Mouse (Mus musculus) adrenal gland, adult 8-10 months (tissue): ENCODE results near the gene Foxc1. TPM values are rescaled to one million over a fixed set of nuclear protein-coding genes. Genes with fewer than 3 reads are reported as not detected.
A peak's percentile ranks its signal among the peaks of the same experiment; 100 is the strongest.

ENCODE experiments used
- DNase-seq: peaks from one replicate; pipeline ENCODE4 v3.0.0; 2022
- total RNA-seq, 4 experiments: library from RNA; stranded (reverse); gene quantifications; 2 replicates each; pipeline ENCODE4 v1.2.4; 2022

Foxc1 gene
- total RNA-seq = 1 to 10 TPM; 4.8 to 9.0 (median 7.3) TPM

DNA sequence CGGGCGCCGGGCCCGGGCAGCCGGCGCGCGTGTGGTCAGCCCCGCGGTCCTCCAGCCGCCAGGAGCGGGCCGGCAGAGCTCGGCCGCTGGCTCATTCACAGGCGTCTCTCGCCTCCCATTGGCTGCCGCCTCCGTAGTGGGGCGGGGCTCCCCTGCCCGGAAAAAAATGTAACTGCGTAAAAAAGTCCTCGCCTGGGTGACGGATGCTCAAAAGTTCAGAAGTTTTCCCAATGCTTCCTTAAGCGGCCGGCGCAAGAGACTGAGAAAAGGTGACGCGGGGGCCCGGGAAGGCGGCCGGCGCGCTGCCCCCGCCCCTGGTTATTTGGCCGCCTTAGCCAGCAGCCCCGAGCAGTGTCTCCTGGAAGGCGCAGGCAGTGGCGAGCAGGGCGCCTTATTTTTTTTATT is at the start of gene Foxc1:
Foxc1 (plus strand) TSS at position 206 of the 405 bp plus-strand sequence.
- DNase-seq = peak; percentile 91

- DNase-seq = no peak
Observed at GRCm38 (mm10) chr13:31760411-31760810, 46.0 kb upstream of the Foxc1 start.

GRCm38 (mm10) chr13:31761057-31761456 is 45.4 kb upstream of the Foxc1 start:
- DNase-seq = no peak

- DNase-seq = no peak
Observed at GRCm38 (mm10) chr13:31764419-31764818, 42.0 kb upstream of the Foxc1 start.

DNA sequence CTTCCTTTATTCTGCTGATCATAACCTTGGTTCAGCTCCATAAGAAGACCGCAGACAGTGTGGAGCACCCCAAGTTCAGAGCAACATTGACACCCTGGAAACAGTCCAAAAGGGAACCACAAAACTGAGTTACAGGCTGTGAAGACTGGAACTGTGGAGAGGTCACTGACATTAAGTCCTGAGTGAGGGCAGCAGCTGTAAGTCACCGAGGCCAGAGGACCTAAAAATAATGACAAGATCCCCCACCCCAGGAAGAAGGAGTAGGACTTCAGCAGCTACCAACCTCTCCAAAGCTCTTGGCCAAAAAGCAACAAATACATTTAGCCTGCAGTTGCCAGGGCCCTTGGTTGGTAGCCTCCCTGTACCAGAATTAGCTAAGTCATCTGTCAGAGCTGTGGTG is 40.9 kb upstream of the Foxc1 start:
- DNase-seq = no peak

GRCm38 (mm10) chr13:31772882-31773281 is 33.6 kb upstream of the Foxc1 start:
- no peak for DNase-seq

- no peak for DNase-seq
Observed at GRCm38 (mm10) chr13:31775762-31776161, 30.7 kb upstream of the Foxc1 start.

DNA sequence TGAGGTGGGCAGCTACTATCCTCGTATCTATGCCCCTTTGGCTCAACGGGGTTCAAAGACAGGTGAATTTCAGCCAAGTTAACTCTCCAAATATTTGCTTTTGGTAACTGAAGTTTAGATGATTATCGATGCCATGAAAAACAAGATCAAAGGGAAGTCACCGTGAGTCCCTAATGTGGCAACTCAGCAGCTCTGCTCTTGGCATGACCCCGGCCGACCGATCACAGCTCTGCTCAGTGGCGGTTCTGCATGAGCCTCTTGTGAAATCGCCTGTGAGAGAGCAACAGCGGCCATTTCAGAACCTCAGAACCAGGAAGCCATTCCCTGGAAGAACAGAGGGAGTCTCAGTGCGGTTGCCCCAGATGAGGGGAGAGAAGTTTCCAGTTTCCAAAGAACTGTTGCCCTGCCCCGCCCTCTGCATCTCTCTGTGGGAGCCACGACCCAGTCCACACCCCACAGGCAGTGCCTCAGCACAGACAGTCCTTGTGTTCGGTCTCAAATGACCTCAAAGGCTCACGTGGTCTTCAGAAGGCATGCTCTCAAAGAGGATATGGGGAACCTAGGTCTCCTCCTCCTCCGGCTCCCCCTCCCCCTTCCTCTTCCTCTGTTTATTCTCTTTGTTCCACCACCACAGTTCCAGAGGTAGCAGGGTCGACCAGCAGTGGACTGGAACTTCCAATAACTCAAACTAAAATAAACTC is 27.0 kb upstream of the Foxc1 start:
- no peak for DNase-seq

DNA sequence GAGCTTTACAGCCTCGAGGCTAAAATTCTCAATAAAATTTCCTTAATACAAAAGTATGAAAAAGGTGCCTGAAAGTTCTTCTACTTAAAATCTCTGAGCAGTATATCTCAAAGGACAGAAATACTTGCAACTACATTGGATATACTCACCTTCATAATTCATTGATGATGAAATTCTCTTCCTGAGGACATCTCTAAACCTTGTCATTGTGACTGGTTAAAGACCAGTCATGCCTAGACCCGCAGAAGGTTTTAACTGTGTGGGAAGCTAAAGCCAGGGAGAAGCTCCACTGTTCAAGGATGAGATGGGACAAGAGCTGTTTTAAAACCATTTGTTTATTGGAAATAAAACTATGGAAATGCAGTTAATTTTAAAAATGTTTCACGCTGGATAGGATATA is 26.1 kb upstream of the Foxc1 start:
- no peak for DNase-seq

GRCm38 (mm10) chr13:31782063-31782462 is 24.4 kb upstream of the Foxc1 start:
- DNase-seq = no peak

GRCm38 (mm10) chr13:31784757-31785156 is 21.7 kb upstream of the Foxc1 start:
- no peak for DNase-seq

DNA sequence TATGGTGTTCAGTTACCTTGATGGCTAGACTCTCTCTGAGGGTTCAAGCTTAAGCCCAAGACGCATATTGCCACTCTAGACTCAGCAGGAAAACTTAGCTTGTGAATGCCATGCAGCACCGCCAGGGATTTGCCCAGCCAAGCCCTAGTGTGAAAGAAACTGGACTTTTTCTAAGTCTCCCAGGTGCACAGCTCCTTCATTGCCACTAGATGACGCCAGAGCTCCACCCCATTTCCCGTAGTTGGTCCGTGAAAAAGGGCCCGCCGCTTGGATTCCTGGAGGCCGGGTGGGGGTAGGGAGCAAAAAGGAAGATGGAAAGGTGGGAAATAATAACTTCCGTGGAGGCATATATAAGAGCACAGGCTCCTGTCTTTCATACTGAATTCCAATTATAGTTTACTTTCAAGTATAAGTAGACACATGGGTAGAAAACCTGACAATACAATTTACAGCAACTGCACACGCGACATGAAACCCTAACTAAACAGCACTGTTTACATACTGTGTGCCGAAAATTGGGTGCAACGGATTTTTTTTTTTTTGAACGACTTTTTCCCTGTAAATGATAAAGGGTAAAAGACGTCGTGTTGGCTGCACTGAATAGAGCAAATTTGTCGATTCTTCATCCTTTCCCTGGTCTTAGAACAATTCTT is 13.8 kb upstream of the Foxc1 start:
- DNase-seq = no peak

DNA sequence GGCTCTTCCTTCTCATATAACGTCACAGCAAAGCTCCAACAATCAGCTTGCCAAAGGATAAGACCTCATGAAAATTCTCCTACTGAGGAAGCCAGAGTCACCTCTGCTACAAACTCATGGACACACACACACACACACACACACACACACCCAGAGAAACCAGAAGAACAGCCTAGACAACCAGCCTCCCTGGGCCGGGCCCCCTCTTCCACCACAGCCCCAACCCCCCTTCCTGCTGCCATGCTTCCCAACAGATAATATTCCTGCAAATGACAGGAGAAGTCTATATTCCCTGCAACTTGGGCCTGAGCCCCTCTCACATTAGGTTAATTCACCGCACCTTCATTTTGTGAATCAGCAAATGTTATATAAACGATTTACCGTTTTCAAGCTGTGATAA is 13.3 kb upstream of the Foxc1 start:
- DNase-seq = no peak

DNA sequence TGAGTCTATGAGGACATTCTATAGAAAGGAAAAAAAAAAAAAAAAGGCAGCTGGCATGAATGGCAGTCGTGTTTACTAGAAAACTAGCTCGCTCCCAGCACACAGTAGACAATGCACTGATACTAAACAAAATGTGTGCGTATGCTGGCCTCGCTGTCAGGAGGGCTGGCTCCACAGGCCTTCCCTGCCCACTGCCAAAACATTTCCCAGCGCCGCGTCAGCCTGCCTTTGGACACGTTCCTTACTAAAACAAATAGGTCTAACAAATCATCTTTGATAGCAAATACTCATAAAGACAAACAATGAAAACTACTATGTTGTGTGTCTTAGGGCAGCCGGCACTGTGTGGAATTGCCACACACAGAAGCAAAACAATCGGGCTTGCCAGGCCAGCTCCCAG is 9.1 kb upstream of the Foxc1 start:
- no peak for DNase-seq

- no peak for DNase-seq
Observed at GRCm38 (mm10) chr13:31798075-31798474, 8.4 kb upstream of the Foxc1 start.

- peak; percentile 72 for DNase-seq
Observed at GRCm38 (mm10) chr13:31800581-31801576, 5.6 kb upstream of the Foxc1 start.

DNA sequence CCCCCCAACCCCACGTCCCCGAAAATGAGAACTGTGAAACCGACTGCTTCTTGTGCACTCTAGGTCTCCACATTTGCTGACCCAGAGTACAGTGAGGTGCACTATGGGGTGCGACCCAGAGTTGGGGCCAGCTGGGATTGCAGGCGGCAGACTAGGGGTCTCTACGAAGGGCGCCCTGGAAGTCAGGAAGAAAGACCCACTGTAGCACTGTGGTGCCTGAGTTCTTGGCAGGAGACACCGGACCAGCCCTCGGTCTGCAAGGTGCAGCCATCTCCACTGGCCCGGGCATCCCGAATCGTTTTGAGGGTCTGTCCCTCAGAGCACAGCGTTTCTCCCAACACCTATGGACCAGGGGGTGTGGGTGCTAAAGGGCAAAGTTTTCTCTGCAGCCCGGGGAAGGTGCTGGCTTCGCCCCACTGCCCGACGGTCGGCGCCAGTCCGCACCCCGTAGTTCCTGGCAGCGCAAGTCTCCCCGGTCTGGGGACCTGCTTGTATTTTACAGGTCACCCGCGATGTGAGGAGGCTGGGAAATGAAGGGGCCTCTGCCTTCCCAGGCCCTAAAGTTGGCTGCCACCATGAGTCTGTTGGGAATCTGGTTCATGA is 4.6 kb upstream of the Foxc1 start:
- no peak for DNase-seq

GRCm38 (mm10) chr13:31802447-31802846 is 4.0 kb upstream of the Foxc1 start:
- DNase-seq = no peak

- no peak for DNase-seq
Observed at GRCm38 (mm10) chr13:31803166-31804093, 3.0 kb upstream of the Foxc1 start.

GRCm38 (mm10) chr13:31804571-31804970 is 1.9 kb upstream of the Foxc1 start:
- DNase-seq = no peak

GRCm38 (mm10) chr13:31805831-31806427 is 504 bp upstream of the Foxc1 start:
- DNase-seq = peak; percentile 21
